Mouse (Mus musculus) common myeloid progenitor, adult 5-6 weeks (primary cell): ENCODE measurements around the gene Synj1. TPM values are rescaled to one million over a fixed set of nuclear protein-coding genes. Genes with fewer than 3 reads are reported as not detected.
A peak's percentile ranks its signal among the peaks of the same experiment; 100 is the strongest.

Source experiments
- ATAC-seq: replicated peaks from 2 replicates; pipeline ENCODE4 v1.8.0; 2016; ENCODE audit warnings: low read depth, mild to moderate bottlenecking, moderate TSS enrichment, inconsistent platforms; ENCODE audit not compliant: poor library complexity, severe bottlenecking
- total RNA-seq: library from RNA; stranded (forward); fragments of 200-1000, 187-1606 nt; gene quantifications from 2 replicates; pipeline ENCODE4 v1.2.3, GENCODE M21; 2017

Synj1 gene
- total RNA-seq, 1 experiment from 2014 or later = 27.1 TPM

- no peak for ATAC-seq
Measured at GRCm38 (mm10) chr16:90899498-90899897, 111.6 kb downstream of the Synj1 start.

GRCm38 (mm10) chr16:90897651-90898050 lies 113.5 kb downstream of the Synj1 start:
- no peak for ATAC-seq

GRCm38 (mm10) chr16:90893792-90894191 lies 117.3 kb downstream of the Synj1 start:
- no peak for ATAC-seq

GRCm38 (mm10) chr16:90893019-90893418 lies 118.1 kb downstream of the Synj1 start:
- no peak for ATAC-seq

GRCm38 (mm10) chr16:90892081-90892480 lies 119.0 kb downstream of the Synj1 start:
- no peak for ATAC-seq

DNA sequence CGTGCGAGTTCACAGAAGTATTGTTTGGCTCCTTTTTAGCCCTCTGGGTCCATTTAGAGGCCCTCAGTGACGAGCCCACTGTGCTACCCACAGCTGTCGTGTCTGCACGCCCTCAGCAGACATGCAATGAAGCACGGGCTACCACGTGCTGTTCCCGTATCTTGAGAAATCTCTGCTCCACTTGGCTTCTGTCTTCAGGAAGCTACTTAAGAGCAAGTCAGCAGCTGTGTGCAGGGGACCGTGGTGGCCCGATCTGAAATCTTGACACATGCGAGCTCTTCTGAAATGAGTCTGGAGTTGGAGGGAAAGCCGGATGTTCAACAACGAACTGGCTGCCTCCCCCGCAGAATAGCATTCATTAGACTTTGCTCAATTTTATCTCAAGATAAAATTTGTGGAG lies 119.5 kb downstream of the Synj1 start:
- 0 out of 2 replicates have a peak, but pooled peaks have one; percentile 11 for ATAC-seq

DNA sequence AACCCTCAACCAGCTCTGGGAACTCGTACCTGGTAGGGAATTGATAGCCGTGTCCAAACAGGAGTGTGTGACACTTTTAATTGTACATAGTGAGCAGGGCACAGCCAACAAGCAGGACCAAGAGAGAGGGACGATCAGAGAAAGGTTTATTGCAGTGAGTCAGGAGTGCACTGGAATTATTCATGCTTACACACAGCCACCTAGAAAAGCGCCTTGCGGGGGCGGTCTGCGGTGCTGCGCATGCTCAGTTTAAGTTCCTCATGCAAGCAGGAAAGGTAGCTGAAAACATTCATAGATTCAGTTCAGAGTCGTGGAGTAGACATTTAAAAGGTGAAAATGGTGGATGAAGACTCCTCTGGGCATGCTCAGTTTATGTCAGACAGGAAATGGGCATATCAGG lies 120.4 kb downstream of the Synj1 start:
- ATAC-seq = no peak

Other genes with a start within 250 kb of the Synj1 start
- gene Urb1, start 200.9 kb downstream of the Synj1 start, total RNA-seq = 13.8 and 19.7 TPM in 2 replicates
- not detected in 2 replicates for gene Eva1c, start 184.6 kb downstream of the Synj1 start, total RNA-seq
- gene Cfap298, start 76.2 kb downstream of the Synj1 start, total RNA-seq = 72.0 and 100.0 TPM in 2 replicates
- 82.4 and 88.2 TPM in 2 replicates for gene Paxbp1, start 33.2 kb upstream of the Synj1 start, total RNA-seq
- not detected in 2 replicates for gene 4932438H23Rik, start 83.8 kb upstream of the Synj1 start, total RNA-seq
- gene Olig2, start 214.1 kb upstream of the Synj1 start, total RNA-seq = not detected in 2 replicates